Mouse (Mus musculus) kidney, postnatal 0 days (tissue): ENCODE measurements at regions not wholly inside any gene's neighbourhood (a gene's known extent, or its start where the extent isn't known, plus 50 kb on each side); places are given as distances from the start of the nearest gene placed in this dataset.

ENCODE experiments used
- ATAC-seq: fragments of 200-750 bp; cut with Nextera tagmentation; replicated peaks from 2 replicates; pipeline ENCODE4 v1.8.0; 2017; ENCODE audit warnings: low read depth, moderate number of reproducible peaks, moderate TSS enrichment, moderate library complexity; ENCODE audit not compliant: low FRiP score
- DNase-seq: peaks from one replicate; pipeline ENCODE4 v3.0.0-alpha.2; 2016; ENCODE audit warnings: low spot score
- H3K27ac ChIP-seq: fragments of 300-500 bp; sonication (generic); 2 replicates; pipeline ENCODE4 v1.5.1; 2014; ENCODE audit warnings: mild to moderate bottlenecking
- H3K27me3 ChIP-seq: fragments of 300-500 bp; sonication (generic); 2 replicates; pipeline ENCODE4 v1.6.1; 2014; ENCODE audit warnings: low read length, mixed read lengths; ENCODE audit not compliant: insufficient read depth
- H3K36me3 ChIP-seq: fragments of 300-500 bp; sonication (generic); 2 replicates; pipeline ENCODE4 v1.6.1; 2014; ENCODE audit warnings: low read length, mixed read lengths; ENCODE audit not compliant: insufficient read depth
- H3K4me1 ChIP-seq: fragments of 300-500 bp; sonication (generic); replicated peaks from 2 replicates; pipeline ENCODE4 v1.6.1; 2014; ENCODE audit warnings: antibody characterized with exemption, low read length, mixed read lengths; ENCODE audit not compliant: insufficient read depth
- H3K4me2 ChIP-seq: fragments of 300-500 bp; sonication (generic); 2 replicates; pipeline ENCODE4 v1.6.1; 2014; ENCODE audit warnings: mild to moderate bottlenecking, low read length, moderate library complexity, mixed read lengths
- H3K4me3 ChIP-seq: fragments of 300-500 bp; sonication (generic); replicated peaks from 2 replicates; pipeline ENCODE4 v1.5.1; 2014; ENCODE audit warnings: low read depth, low read length
- H3K9ac ChIP-seq: fragments of 300-500 bp; sonication (generic); 2 replicates; pipeline ENCODE4 v1.6.1; 2014; ENCODE audit warnings: low read depth, low read length
- H3K9me3 ChIP-seq: fragments of 300-500 bp; sonication (generic); replicated peaks from 2 replicates; pipeline ENCODE4 v1.6.1; 2016; ENCODE audit warnings: low read length, inconsistent platforms, mixed read lengths
- CTCF ChIP-seq: IDR thresholded peaks from 2 replicates; pipeline ENCODE4 v1.5.1; 2016; ENCODE audit warnings: antibody characterized with exemption, low read depth, mild to moderate bottlenecking, moderate library complexity
- WGBS: fragments of 180-500 bp; shearing (Covaris S2); extraction: QIAGEN DNeasy Blood & Tissue Kit; methylation state at CpG from one replicate; pipeline ENCODE4 v1.1.7; 2014; 5-methylcytosine and 5-hydroxymethylcytosine counted together

DNA sequence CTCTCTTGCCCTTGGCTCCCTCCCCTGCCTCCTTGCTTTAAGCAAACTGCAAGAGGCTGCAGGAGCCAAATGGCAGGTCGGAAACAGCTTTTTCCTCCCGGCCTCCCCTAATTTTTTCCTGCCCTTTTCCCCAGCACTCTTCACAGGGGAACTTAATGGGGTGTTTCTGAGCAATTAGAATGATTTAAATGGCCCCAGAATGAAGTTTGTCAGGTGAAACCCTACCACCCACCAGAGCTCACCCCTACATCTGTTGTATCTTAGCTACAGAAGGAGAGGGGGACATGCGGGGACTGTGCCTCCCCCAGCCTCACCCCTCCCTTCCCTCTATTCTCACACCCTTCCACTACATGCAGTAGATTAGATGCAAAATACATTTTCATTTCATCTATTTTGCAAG, 326.5 kb upstream of the Gm4791 start:
- Histone ChIP-seq H3K27me3 (no peaks in the 10 kb centered on the region), H3K4me2 (no peak overlapping the region), H3K9ac (no peak overlapping the region), H3K27ac (no peak overlapping the region), H3K4me3 (no peak overlapping the region), H3K36me3 (no peaks in the 10 kb centered on the region), H3K9me3 (no peaks in the 10 kb centered on the region), H3K4me1 (no peaks in the 10 kb centered on the region)
- DNase-seq, result peak; percentile 76
- 6% methylated on average over 3 of the region's 3 CpGs for WGBS
- no peak for ATAC-seq
- TF ChIP-seq CTCF, result no peak

GRCm38 (mm10) chr9:46654422-46654821, 334.6 kb upstream of the 4931429L15Rik start:
- Histone ChIP-seq H3K27ac (no peak overlapping the region), H3K27me3 (no peaks in the 10 kb centered on the region), H3K4me1 (no peaks in the 10 kb centered on the region), H3K9me3 (no peaks in the 10 kb centered on the region), H3K36me3 (no peaks in the 10 kb centered on the region), H3K4me2 (no peak overlapping the region), H3K4me3 (no peak overlapping the region), H3K9ac (no peak overlapping the region)
- ATAC-seq, result no peak
- 89% methylated on average over 8 of the region's 8 CpGs for WGBS
- TF ChIP-seq CTCF, result no peak
- DNase-seq, result no peak

- no peak overlapping the region for H3K4me3 ChIP-seq
- no peak for TF ChIP-seq CTCF
- ATAC-seq (no peak), DNase-seq (no peak)
- H3K36me3 ChIP-seq, result no peaks in the 10 kb centered on the region
- no peak overlapping the region for H3K4me2 ChIP-seq
- H3K4me1 ChIP-seq, result no peaks in the 10 kb centered on the region
- no peaks in the 10 kb centered on the region for H3K27me3 ChIP-seq
- no peaks in the 10 kb centered on the region for H3K9me3 ChIP-seq
- H3K9ac ChIP-seq, result no peak overlapping the region
- no peak overlapping the region for H3K27ac ChIP-seq
- 64% methylated on average over 9 of the region's 9 CpGs for WGBS
Measured at GRCm38 (mm10) chr9:46647238-46647922, 327.6 kb upstream of the 4931429L15Rik start.

GRCm38 (mm10) chr9:46645469-46645884, 325.7 kb upstream of the 4931429L15Rik start:
- Histone ChIP-seq H3K4me1 (no peaks in the 10 kb centered on the region), H3K4me3 (no peak overlapping the region), H3K27me3 (no peaks in the 10 kb centered on the region), H3K4me2 (no peak overlapping the region), H3K27ac (no peak overlapping the region), H3K9me3 (no peaks in the 10 kb centered on the region), H3K9ac (no peak overlapping the region), H3K36me3 (no peaks in the 10 kb centered on the region)
- DNase-seq (no peak), ATAC-seq (no peak)
- 40% methylated on average over 7 of the region's 7 CpGs for WGBS
- no peak for TF ChIP-seq CTCF

DNA sequence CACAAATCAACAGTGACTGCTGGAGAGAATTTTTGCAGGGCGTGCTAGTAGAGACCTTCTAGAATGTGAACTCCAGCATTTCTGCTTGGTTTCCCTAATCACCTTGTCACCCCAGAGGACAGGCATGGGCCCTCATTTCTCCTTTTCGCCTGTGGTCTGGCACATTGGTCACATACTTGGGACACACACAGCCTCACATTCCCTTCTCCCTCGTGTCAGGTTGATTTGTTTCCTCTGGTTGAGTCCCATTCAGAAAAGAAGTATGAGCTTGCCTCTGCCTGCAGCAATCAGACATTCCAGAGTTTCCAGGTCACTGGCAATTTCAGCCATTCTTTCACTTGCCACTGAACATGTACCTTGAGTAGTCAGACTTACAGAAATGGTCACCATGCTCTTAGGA, 323.8 kb upstream of the 4931429L15Rik start:
- DNase-seq (no peak), ATAC-seq (no peak)
- Histone ChIP-seq H3K9me3 (no peaks in the 10 kb centered on the region), H3K4me1 (no peaks in the 10 kb centered on the region), H3K27me3 (no peaks in the 10 kb centered on the region), H3K4me2 (no peak overlapping the region), H3K36me3 (no peaks in the 10 kb centered on the region), H3K4me3 (no peak overlapping the region), H3K27ac (no peak overlapping the region), H3K9ac (no peak overlapping the region)
- no peak for TF ChIP-seq CTCF
- WGBS, result 72% methylated on average over 3 of the region's 3 CpGs

GRCm38 (mm10) chr9:46642696-46643095, 322.9 kb upstream of the 4931429L15Rik start:
- TF ChIP-seq CTCF, result no peak
- WGBS, result 6% methylated on average over 9 of the region's 9 CpGs
- Histone ChIP-seq H3K9me3 (no peaks in the 10 kb centered on the region), H3K4me1 (no peaks in the 10 kb centered on the region), H3K4me2 (no peak overlapping the region), H3K9ac (no peak overlapping the region), H3K27ac (no peak overlapping the region), H3K4me3 (no peak overlapping the region), H3K36me3 (no peaks in the 10 kb centered on the region), H3K27me3 (no peaks in the 10 kb centered on the region)
- ATAC-seq (no peak), DNase-seq (peak; percentile 78)
